Comparison of ENCODE assay signal across 13 mouse cellular contexts in genomic region chr7:100309679-100310078, GRCm38 (mm10). TPM values are rescaled to one million over a fixed set of nuclear protein-coding genes. Genes with fewer than 3 reads are reported as not detected.
DNase-seq lines count a peak whose midpoint lies in the region; ATAC-seq lines count a peak whose summit lies in the region.
"Had no signal": no experiment of that assay in that cellular context is flagged by ENCODE, and none has a peak within 500 bp of the region (broad histone marks: within the 10 kb centered on the region; RNA-seq: fewer than 3 reads in every experiment).

No protein-coding gene starts in this region.

- ATAC-seq in heart, embryonic 11.5 days (replicated peaks; ENCODE audit: insufficient number of reproducible peaks, low FRiP score, low TSS enrichment) = no peak
- no peak for ATAC-seq in forebrain, embryonic 13.5 days
- ATAC-seq in limb, embryonic 15.5 days (ENCODE audit: insufficient number of reproducible peaks, low FRiP score, low TSS enrichment, low read depth) = no peak
- ATAC-seq: liver, embryonic 12.5 days had no signal

- H3K9ac ChIP-seq in heart, embryonic 11.5 days (ENCODE audit: low read depth, low read length) = 0 out of 2 replicates have a peak overlapping the region, but pooled peaks have one; percentile 36
- H3K9ac ChIP-seq in forebrain, embryonic 13.5 days = 0 out of 2 replicates have a peak overlapping the region, but pooled peaks have one; percentile 3
- H3K9ac ChIP-seq in limb, embryonic 15.5 days = no peak overlapping the region
- H3K9ac ChIP-seq: liver, embryonic 12.5 days had no signal

- H3K36me3 ChIP-seq in heart, embryonic 11.5 days (ENCODE audit: control insufficient read depth, insufficient read depth, low read length) = no peaks in the 10 kb centered on the region
- no peaks in the 10 kb centered on the region for H3K36me3 ChIP-seq in forebrain, embryonic 13.5 days (ENCODE audit: poor library complexity, severe bottlenecking)
- H3K36me3 ChIP-seq in limb, embryonic 15.5 days = peaks cover 9% of the 10 kb centered on the region
- H3K36me3 ChIP-seq: G1E; liver, embryonic 12.5 days had no signal

- H3K27ac ChIP-seq in heart, embryonic 11.5 days (ENCODE audit: low read depth, low read length) = peak overlapping the region; percentile 70; the same call in 1 of the 2 replicates
- H3K27ac ChIP-seq in forebrain, embryonic 13.5 days = peak overlapping the region; percentile 75
- peak overlapping the region; percentile 77 for H3K27ac ChIP-seq in limb, embryonic 15.5 days
- H3K27ac ChIP-seq: liver, embryonic 12.5 days had no signal

- no peaks in the 10 kb centered on the region for H3K27me3 ChIP-seq in heart, embryonic 11.5 days (ENCODE audit: control insufficient read depth, insufficient read depth, low read length)
- no peaks in the 10 kb centered on the region for H3K27me3 ChIP-seq in forebrain, embryonic 13.5 days
- no peaks in the 10 kb centered on the region for H3K27me3 ChIP-seq in limb, embryonic 15.5 days

- H3K4me1 ChIP-seq in heart, embryonic 11.5 days (ENCODE audit: control insufficient read depth, insufficient read depth, low read length) = peaks cover 23% of the 10 kb centered on the region
- H3K4me1 ChIP-seq in forebrain, embryonic 13.5 days = peaks cover 37% of the 10 kb centered on the region
- peaks cover 21% of the 10 kb centered on the region for H3K4me1 ChIP-seq in limb, embryonic 15.5 days

- H3K4me2 ChIP-seq in heart, embryonic 11.5 days = 0 out of 2 replicates have a peak overlapping the region, but pooled peaks have one; percentile 27
- no peak overlapping the region for H3K4me2 ChIP-seq in forebrain, embryonic 13.5 days
- H3K4me2 ChIP-seq in limb, embryonic 15.5 days = no peak overlapping the region
- H3K4me2 ChIP-seq: liver, embryonic 12.5 days had no signal

- H3K9me3 ChIP-seq in heart, embryonic 11.5 days (replicated peaks; ENCODE audit: control insufficient read depth, low read length) = no peaks in the 10 kb centered on the region
- H3K9me3 ChIP-seq in forebrain, embryonic 13.5 days (replicated peaks) = no peaks in the 10 kb centered on the region
- no peaks in the 10 kb centered on the region for H3K9me3 ChIP-seq in limb, embryonic 15.5 days
- H3K9me3 ChIP-seq: G1E; liver, embryonic 12.5 days had no signal

- H3K4me3 ChIP-seq in heart, embryonic 11.5 days (ENCODE audit: low read depth, low read length) = no peak overlapping the region
- no peak overlapping the region for H3K4me3 ChIP-seq in forebrain, embryonic 13.5 days
- no peak overlapping the region for H3K4me3 ChIP-seq in limb, embryonic 15.5 days
- H3K4me3 ChIP-seq: liver, embryonic 12.5 days had no signal

- 12% methylated on average over 6 of the region's 6 CpGs for WGBS in heart, embryonic 11.5 days (ENCODE audit: insufficient replicate concordance)
- WGBS in forebrain, embryonic 13.5 days = 31% methylated on average over 6 of the region's 6 CpGs
- WGBS in limb, embryonic 15.5 days = 48% methylated on average over 6 of the region's 6 CpGs

- no peak for DNase-seq in heart, adult 9 months (ENCODE audit: low spot score in 2 of 2)
- peak; percentile 27 for DNase-seq in brain, adult 2 months (ENCODE audit: low read depth, low spot score)
- DNase-seq in retina, postnatal 1 day = no peak
- DNase-seq in kidney, postnatal 4 days = no peak
- DNase-seq in adrenal gland, adult 8-10 months = no peak
- DNase-seq: cerebellum, postnatal 25 days; kidney, adult 8-10 months had no signal

RNA-seq across cellular contexts. Expression of gene P4ha3, which starts 24.4 kb away (rescaled TPM):
- polyA plus RNA-seq in heart, embryonic 11.5 days (2014; fragmentation: Nextera tagmentation; extraction: Ambion mirVana) = 16.2 and 17.5 TPM in 2 replicates
- 1.0 and 1.5 TPM in 2 replicates for polyA plus RNA-seq in forebrain, embryonic 13.5 days (2015; fragmentation: Nextera tagmentation; extraction: Ambion mirVana)
- polyA plus RNA-seq in limb, embryonic 15.5 days (2015; fragmentation: Nextera tagmentation; extraction: Ambion mirVana) = 24.0 and 28.1 TPM in 2 replicates
- 1 to 10 TPM in 1 of 4 experiments, under 1 TPM in 3; 0.49 to 1.1 (median 0.81) TPM for total RNA-seq in adrenal gland, adult 8-10 months (2022)
- total RNA-seq: megakaryocyte-erythroid progenitor cell, adult 5-6 weeks had no signal
- polyA plus RNA-seq: G1E had no signal
